Mouse (Mus musculus) heart, postnatal 0 days (tissue): ENCODE data around the gene Plscr1. TPM values are rescaled to one million over a fixed set of nuclear protein-coding genes. Genes with fewer than 3 reads are reported as not detected.

ENCODE experiments used
- ATAC-seq: fragments of 200-750 bp; cut with Nextera tagmentation; 2 replicates; pipeline ENCODE4 v1.8.0; 2017; ENCODE audit warnings: low read depth, moderate number of reproducible peaks, moderate library complexity; ENCODE audit not compliant: insufficient read depth
- DNase-seq: peaks from one replicate; pipeline ENCODE4 v3.0.0-alpha.2; 2016; ENCODE audit warnings: low spot score
- H3K27ac ChIP-seq: fragments of 300-500 bp; sonication (generic); 2 replicates; pipeline ENCODE4 v1.5.1; 2014; ENCODE audit warnings: low read depth, mild to moderate bottlenecking
- H3K27me3 ChIP-seq: fragments of 300-500 bp; sonication (generic); 2 replicates; pipeline ENCODE4 v1.6.1; 2014; ENCODE audit warnings: low read length, mixed read lengths; ENCODE audit not compliant: control insufficient read depth, insufficient read depth
- H3K36me3 ChIP-seq: fragments of 300-500 bp; sonication (generic); replicated peaks from 2 replicates; pipeline ENCODE4 v1.6.1; 2014; ENCODE audit warnings: low read length, mixed read lengths; ENCODE audit not compliant: control insufficient read depth, insufficient read depth
- H3K4me1 ChIP-seq: fragments of 300-500 bp; sonication (generic); 2 replicates; pipeline ENCODE4 v1.6.1; 2014; ENCODE audit warnings: antibody characterized with exemption; ENCODE audit not compliant: control insufficient read depth, insufficient read depth
- H3K4me2 ChIP-seq: fragments of 300-500 bp; sonication (generic); 2 replicates; pipeline ENCODE4 v1.6.1; 2014; ENCODE audit warnings: low read depth, mild to moderate bottlenecking, low read length, moderate library complexity
- H3K4me3 ChIP-seq: fragments of 300-500 bp; sonication (generic); 2 replicates; pipeline ENCODE4 v1.5.1; 2014; ENCODE audit warnings: low read depth, low read length
- H3K9ac ChIP-seq: fragments of 300-500 bp; sonication (generic); replicated peaks from 2 replicates; pipeline ENCODE4 v1.6.1; 2014; ENCODE audit warnings: low read depth, low read length, mixed read lengths
- H3K9me3 ChIP-seq: fragments of 300-500 bp; sonication (generic); replicated peaks from 2 replicates; pipeline ENCODE4 v1.6.1; 2016; ENCODE audit warnings: low read length; ENCODE audit not compliant: control insufficient read depth
- CTCF ChIP-seq: IDR thresholded peaks from 2 replicates; pipeline ENCODE4 v1.5.1; 2016; ENCODE audit warnings: antibody characterized with exemption, control low read depth, low read depth
- EP300 ChIP-seq: IDR thresholded peaks from 2 replicates; pipeline ENCODE4 v1.6.1; 2016; ENCODE audit warnings: antibody characterized with exemption, low read depth
- WGBS: fragments of 180-500 bp; shearing (Covaris S2); extraction: QIAGEN DNeasy Blood & Tissue Kit; methylation state at CpG from one replicate; pipeline ENCODE4 v1.1.7; 2014; 5-methylcytosine and 5-hydroxymethylcytosine counted together
- polyA plus RNA-seq: library from polyadenylated mRNA; unstranded; fragments of >200 nt; fragmentation: Nextera tagmentation; extraction: Ambion mirVana; gene quantifications from 2 replicates; pipeline ENCODE4 v1.2.1, GENCODE M21; 2015
- total RNA-seq: library from RNA; depleted of rRNA; stranded (reverse); fragments of >200 nt; gene quantifications from 2 replicates; pipeline ENCODE4 v1.2.3, GENCODE M21; 2014; ENCODE audit warnings: low replicate concordance

The Plscr1 gene
- total and polyA plus RNA-seq, 2 experiments from 2014 or later, result 22.1 to 25.4 TPM

- Histone ChIP-seq H3K27ac (no peak overlapping the region), H3K9ac (no peak overlapping the region), H3K4me1 (no peaks in the 10 kb centered on the region), H3K4me3 (no peak overlapping the region), H3K9me3 (no peaks in the 10 kb centered on the region), H3K27me3 (no peaks in the 10 kb centered on the region), H3K4me2 (no peak overlapping the region), H3K36me3 (no peaks in the 10 kb centered on the region)
- peak; percentile 23 for DNase-seq
- TF ChIP-seq CTCF (no peak), EP300 (no peak)
- ATAC-seq, result no peak
- WGBS, result 21% methylated on average over 3 of the region's 3 CpGs
Observed at GRCm38 (mm10) chr9:92211048-92211447, 38.5 kb upstream of the Plscr1 start.

- DNase-seq, result peak; percentile 34
Observed at GRCm38 (mm10) chr9:92217484-92217883, 32.1 kb upstream of the Plscr1 start.

GRCm38 (mm10) chr9:92217896-92218295, 31.7 kb upstream of the Plscr1 start:
- H3K9ac ChIP-seq, result no peak overlapping the region
- TF ChIP-seq CTCF (no peak), EP300 (no peak)
- DNase-seq, result no peak
- H3K9me3 ChIP-seq, result no peaks in the 10 kb centered on the region
- no peak for ATAC-seq
- H3K27me3 ChIP-seq, result no peaks in the 10 kb centered on the region
- H3K4me1 ChIP-seq, result no peaks in the 10 kb centered on the region
- H3K4me2 ChIP-seq, result no peak overlapping the region
- no peaks in the 10 kb centered on the region for H3K36me3 ChIP-seq
- H3K4me3 ChIP-seq, result no peak overlapping the region
- WGBS, result 70% methylated on average over 2 of the region's 2 CpGs
- H3K27ac ChIP-seq, result no peak overlapping the region

More at GRCm38 (mm10) chr9:92217484-92217883, 32.1 kb upstream of the Plscr1 start:
- no peak overlapping the region for H3K4me3 ChIP-seq
- H3K27me3 ChIP-seq, result no peaks in the 10 kb centered on the region
- no peaks in the 10 kb centered on the region for H3K36me3 ChIP-seq
- H3K4me2 ChIP-seq, result no peak overlapping the region
- H3K9me3 ChIP-seq, result no peaks in the 10 kb centered on the region
- no peaks in the 10 kb centered on the region for H3K4me1 ChIP-seq
- H3K9ac ChIP-seq, result no peak overlapping the region
- peak; percentile 39 for TF ChIP-seq CTCF
- TF ChIP-seq EP300, result no peak
- WGBS, result 42% methylated on average over 4 of the region's 4 CpGs
- ATAC-seq, result no peak
- H3K27ac ChIP-seq, result no peak overlapping the region

- no peaks in the 10 kb centered on the region for H3K4me1 ChIP-seq
- no peaks in the 10 kb centered on the region for H3K9me3 ChIP-seq
- no peak overlapping the region for H3K4me2 ChIP-seq
- ATAC-seq, result no peak
- H3K9ac ChIP-seq, result no peak overlapping the region
- H3K4me3 ChIP-seq, result no peak overlapping the region
- no peak for DNase-seq
- no peaks in the 10 kb centered on the region for H3K36me3 ChIP-seq
- no peak for TF ChIP-seq EP300
- no peak for TF ChIP-seq CTCF
- no peaks in the 10 kb centered on the region for H3K27me3 ChIP-seq
- 38% methylated on average over 3 of the region's 3 CpGs for WGBS
- no peak overlapping the region for H3K27ac ChIP-seq
Observed at GRCm38 (mm10) chr9:92220151-92220550, 29.4 kb upstream of the Plscr1 start.

- no peak overlapping the region for H3K4me3 ChIP-seq
- ATAC-seq (no peak), DNase-seq (no peak)
- H3K9me3 ChIP-seq, result no peaks in the 10 kb centered on the region
- no peaks in the 10 kb centered on the region for H3K36me3 ChIP-seq
- H3K27me3 ChIP-seq, result no peaks in the 10 kb centered on the region
- TF ChIP-seq CTCF, result no peak
- no peak for TF ChIP-seq EP300
- H3K9ac ChIP-seq, result no peak overlapping the region
- no peak overlapping the region for H3K27ac ChIP-seq
- peaks cover 3% of the 10 kb centered on the region; the same call in 1 of the 2 replicates for H3K4me1 ChIP-seq
- no peak overlapping the region for H3K4me2 ChIP-seq
Observed at GRCm38 (mm10) chr9:92221480-92221879, 28.1 kb upstream of the Plscr1 start.

- Histone ChIP-seq H3K4me2 (no peak overlapping the region), H3K36me3 (no peaks in the 10 kb centered on the region), H3K4me3 (no peak overlapping the region), H3K9me3 (no peaks in the 10 kb centered on the region), H3K27me3 (no peaks in the 10 kb centered on the region), H3K4me1 (peaks cover 4% of the 10 kb centered on the region; the same call in 1 of the 2 replicates), H3K27ac (no peak overlapping the region), H3K9ac (no peak overlapping the region)
- 77% methylated on average over 1 of the region's 1 CpGs for WGBS
- ATAC-seq, result no peak
- TF ChIP-seq EP300 (no peak), CTCF (no peak)
- DNase-seq, result no peak
Observed at GRCm38 (mm10) chr9:92224598-92225231, 24.8 kb upstream of the Plscr1 start.
